Mouse (Mus musculus): Measurements from ENCODE around the gene Alox8. TPM values are rescaled to one million over a fixed set of nuclear protein-coding genes. Genes with fewer than 3 reads are reported as not detected.

The Alox8 gene
- polyA plus RNA-seq, 2 experiments: 0.04 to 0.15 TPM

- no peak overlapping the region for H3K27ac ChIP-seq (replicated peaks; ENCODE audit: low read depth, low read length)
- ATAC-seq (ENCODE audit: low FRiP score, low read depth): no peak
- H3K36me3 ChIP-seq (ENCODE audit: control insufficient read depth, insufficient read depth, low read length): no peaks in the 10 kb centered on the region
- TF ChIP-seq POLR2A (IDR thresholded peaks at IDR 0.05; ENCODE audit: borderline replicate concordance, extremely low read depth, insufficient read depth, insufficient read length): no peak
- H3K9me3 ChIP-seq (ENCODE audit: control insufficient read depth, low read length): no peaks in the 10 kb centered on the region
- H3K9ac ChIP-seq (ENCODE audit: low read depth, low read length, severe bottlenecking): no peak overlapping the region
- H3K4me3 ChIP-seq (replicated peaks; ENCODE audit: low read length): no peak overlapping the region
- H3K27me3 ChIP-seq (ENCODE audit: control insufficient read depth, insufficient read depth, low read length): no peaks in the 10 kb centered on the region
- 86% methylated on average over 5 of the region's 5 CpGs for WGBS
- no peak overlapping the region for H3K4me2 ChIP-seq (replicated peaks; ENCODE audit: low read depth, low read length, severe bottlenecking)
- DNase-seq (ENCODE audit: low spot score): no peak
- no peaks in the 10 kb centered on the region for H3K4me1 ChIP-seq (ENCODE audit: control insufficient read depth, insufficient read depth, low read length)
Observed at GRCm38 (mm10) chr11:69185031-69185430, 12.6 kb downstream of the Alox8 start.

DNA sequence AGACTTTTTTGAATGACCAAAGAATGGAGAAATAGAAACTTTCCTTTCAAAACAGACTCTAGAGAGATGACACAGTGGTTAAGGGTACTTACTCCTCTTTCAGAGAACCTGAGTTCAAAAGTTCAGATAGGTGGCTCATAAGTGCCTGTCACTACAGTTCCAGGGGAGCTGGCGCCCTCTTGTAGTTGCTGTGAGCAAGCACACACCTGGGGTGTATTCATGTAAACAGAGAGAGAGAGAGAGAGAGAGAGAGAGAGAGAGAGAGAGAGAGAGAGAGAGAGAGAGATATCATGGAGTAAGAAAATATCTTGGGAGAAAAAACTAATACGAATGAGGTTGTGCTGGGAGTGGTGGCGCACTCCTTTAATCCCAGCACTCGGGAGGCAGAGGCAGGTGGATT, 17.5 kb downstream of the Alox8 start:
- 82% methylated on average over 4 of the region's 4 CpGs for WGBS
- DNase-seq (ENCODE audit: low spot score) (no peak), ATAC-seq (ENCODE audit: low FRiP score, low read depth) (no peak)
- H3K4me2 ChIP-seq (replicated peaks; ENCODE audit: low read depth, low read length, severe bottlenecking): no peak overlapping the region
- no peak overlapping the region for H3K27ac ChIP-seq (replicated peaks; ENCODE audit: low read depth, low read length)
- no peak overlapping the region for H3K4me3 ChIP-seq (replicated peaks; ENCODE audit: low read length)
- TF ChIP-seq POLR2A (IDR thresholded peaks at IDR 0.05; ENCODE audit: borderline replicate concordance, extremely low read depth, insufficient read depth, insufficient read length): no peak
- no peaks in the 10 kb centered on the region for H3K4me1 ChIP-seq (ENCODE audit: control insufficient read depth, insufficient read depth, low read length)
- H3K9me3 ChIP-seq (ENCODE audit: control insufficient read depth, low read length): no peaks in the 10 kb centered on the region
- H3K9ac ChIP-seq (ENCODE audit: low read depth, low read length, severe bottlenecking): no peak overlapping the region
- no peaks in the 10 kb centered on the region for H3K36me3 ChIP-seq (ENCODE audit: control insufficient read depth, insufficient read depth, low read length)
- no peaks in the 10 kb centered on the region for H3K27me3 ChIP-seq (ENCODE audit: control insufficient read depth, insufficient read depth, low read length)

- no peak overlapping the region for H3K9ac ChIP-seq (ENCODE audit: low read depth, low read length, severe bottlenecking)
- H3K4me2 ChIP-seq (replicated peaks; ENCODE audit: low read depth, low read length, severe bottlenecking): no peak overlapping the region
- H3K27me3 ChIP-seq (ENCODE audit: control insufficient read depth, insufficient read depth, low read length): no peaks in the 10 kb centered on the region
- no peak overlapping the region for H3K27ac ChIP-seq (replicated peaks; ENCODE audit: low read depth, low read length)
- DNase-seq (ENCODE audit: low spot score) (no peak), ATAC-seq (ENCODE audit: low FRiP score, low read depth) (no peak)
- H3K4me3 ChIP-seq (replicated peaks; ENCODE audit: low read length): no peak overlapping the region
- H3K4me1 ChIP-seq (ENCODE audit: control insufficient read depth, insufficient read depth, low read length): no peaks in the 10 kb centered on the region
- no peaks in the 10 kb centered on the region for H3K36me3 ChIP-seq (ENCODE audit: control insufficient read depth, insufficient read depth, low read length)
- WGBS: 66% methylated on average over 3 of the region's 3 CpGs
- H3K9me3 ChIP-seq (ENCODE audit: control insufficient read depth, low read length): no peaks in the 10 kb centered on the region
- no peak for TF ChIP-seq POLR2A (IDR thresholded peaks at IDR 0.05; ENCODE audit: borderline replicate concordance, extremely low read depth, insufficient read depth, insufficient read length)
Observed at GRCm38 (mm10) chr11:69179512-69179911, 18.1 kb downstream of the Alox8 start.

DNA sequence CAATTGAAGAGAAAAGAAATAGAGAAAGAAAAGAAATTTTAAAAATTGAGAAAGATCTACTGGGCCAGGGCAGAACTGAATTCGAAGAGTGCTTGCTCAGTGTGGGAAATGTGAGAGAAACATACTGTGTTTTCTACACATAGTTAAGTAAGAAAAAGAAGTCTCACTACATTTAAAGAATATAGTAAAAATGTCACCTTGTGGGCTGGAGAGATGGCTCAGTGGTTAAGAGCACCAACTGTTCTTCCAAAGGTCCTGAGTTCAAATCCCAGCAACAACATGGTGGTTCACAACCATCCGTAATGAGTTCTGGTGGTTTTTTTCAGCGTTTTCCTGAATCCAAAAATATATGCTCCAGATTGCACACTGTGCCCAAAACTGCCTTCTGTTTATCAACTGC, 19.1 kb downstream of the Alox8 start:
- no peak for DNase-seq (ENCODE audit: low spot score)
- H3K36me3 ChIP-seq (ENCODE audit: control insufficient read depth, insufficient read depth, low read length): no peaks in the 10 kb centered on the region
- H3K9ac ChIP-seq (ENCODE audit: low read depth, low read length, severe bottlenecking): no peak overlapping the region
- no peak overlapping the region for H3K4me2 ChIP-seq (replicated peaks; ENCODE audit: low read depth, low read length, severe bottlenecking)
- H3K4me1 ChIP-seq (ENCODE audit: control insufficient read depth, insufficient read depth, low read length): no peaks in the 10 kb centered on the region
- 77% methylated on average over 3 of the region's 3 CpGs for WGBS
- no peaks in the 10 kb centered on the region for H3K9me3 ChIP-seq (ENCODE audit: control insufficient read depth, low read length)
- no peak overlapping the region for H3K4me3 ChIP-seq (replicated peaks; ENCODE audit: low read length)
- ATAC-seq (ENCODE audit: low FRiP score, low read depth): no peak
- no peaks in the 10 kb centered on the region for H3K27me3 ChIP-seq (ENCODE audit: control insufficient read depth, insufficient read depth, low read length)
- H3K27ac ChIP-seq (replicated peaks; ENCODE audit: low read depth, low read length): no peak overlapping the region
- no peak for TF ChIP-seq POLR2A (IDR thresholded peaks at IDR 0.05; ENCODE audit: borderline replicate concordance, extremely low read depth, insufficient read depth, insufficient read length)

DNA sequence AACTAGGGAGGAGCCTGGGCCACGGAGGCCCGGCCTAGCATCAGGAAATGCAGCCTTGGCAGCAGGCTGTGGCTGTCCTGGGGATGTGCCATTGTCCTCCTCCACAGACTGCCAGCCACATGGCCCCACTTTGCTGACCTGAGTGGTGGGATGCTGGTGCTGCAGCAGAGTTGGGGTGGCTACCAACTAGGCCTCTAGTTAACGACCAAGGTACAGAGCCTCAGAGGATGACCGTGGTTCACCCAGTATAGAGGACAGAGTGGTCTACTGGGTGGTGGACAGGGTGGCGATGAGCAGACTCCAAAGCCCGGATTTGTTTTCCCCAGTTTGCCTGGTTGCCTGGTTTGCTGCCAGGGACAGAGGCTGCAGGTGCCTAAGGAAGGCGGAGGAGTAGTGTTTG, 22.9 kb downstream of the Alox8 start:
- H3K9me3 ChIP-seq (ENCODE audit: control insufficient read depth, low read length): no peaks in the 10 kb centered on the region
- DNase-seq (ENCODE audit: low spot score) (no peak), ATAC-seq (ENCODE audit: low FRiP score, low read depth) (no peak)
- H3K27me3 ChIP-seq (ENCODE audit: control insufficient read depth, insufficient read depth, low read length): no peaks in the 10 kb centered on the region
- no peak overlapping the region for H3K4me3 ChIP-seq (replicated peaks; ENCODE audit: low read length)
- H3K36me3 ChIP-seq (ENCODE audit: control insufficient read depth, insufficient read depth, low read length): no peaks in the 10 kb centered on the region
- H3K9ac ChIP-seq (ENCODE audit: low read depth, low read length, severe bottlenecking): no peak overlapping the region
- no peak for TF ChIP-seq POLR2A (IDR thresholded peaks at IDR 0.05; ENCODE audit: borderline replicate concordance, extremely low read depth, insufficient read depth, insufficient read length)
- H3K27ac ChIP-seq (replicated peaks; ENCODE audit: low read depth, low read length): no peak overlapping the region
- 83% methylated on average over 7 of the region's 7 CpGs for WGBS
- H3K4me2 ChIP-seq (replicated peaks; ENCODE audit: low read depth, low read length, severe bottlenecking): no peak overlapping the region
- no peaks in the 10 kb centered on the region for H3K4me1 ChIP-seq (ENCODE audit: control insufficient read depth, insufficient read depth, low read length)

DNA sequence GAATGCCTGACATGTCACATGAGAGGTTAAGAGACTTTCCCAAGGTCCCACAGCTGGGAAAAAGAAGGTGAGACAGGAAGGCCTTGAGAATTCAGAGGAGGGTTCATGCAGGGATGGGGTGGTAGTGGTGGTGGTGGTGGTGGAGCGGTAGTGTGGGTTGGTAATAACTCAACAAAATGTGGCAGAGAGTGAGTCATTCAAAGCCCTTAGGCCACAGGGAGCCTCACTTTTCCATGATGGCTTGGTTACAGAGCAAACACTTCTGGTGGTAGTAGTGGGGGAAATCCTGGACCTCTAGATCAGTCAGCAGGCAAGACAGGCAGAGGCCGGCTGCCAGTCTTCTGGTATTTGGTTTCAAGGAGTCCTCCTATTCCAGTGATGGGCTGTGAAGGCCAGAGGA, 25.0 kb downstream of the Alox8 start:
- 67% methylated on average over 2 of the region's 2 CpGs for WGBS
- Histone ChIP-seq H3K9ac (ENCODE audit: low read depth, low read length, severe bottlenecking) (no peak overlapping the region), H3K4me2 (replicated peaks; ENCODE audit: low read depth, low read length, severe bottlenecking) (no peak overlapping the region), H3K4me1 (ENCODE audit: control insufficient read depth, insufficient read depth, low read length) (no peaks in the 10 kb centered on the region), H3K4me3 (replicated peaks; ENCODE audit: low read length) (no peak overlapping the region), H3K27me3 (ENCODE audit: control insufficient read depth, insufficient read depth, low read length) (no peaks in the 10 kb centered on the region), H3K9me3 (ENCODE audit: control insufficient read depth, low read length) (no peaks in the 10 kb centered on the region), H3K27ac (replicated peaks; ENCODE audit: low read depth, low read length) (no peak overlapping the region), H3K36me3 (ENCODE audit: control insufficient read depth, insufficient read depth, low read length) (no peaks in the 10 kb centered on the region)
- no peak for ATAC-seq (ENCODE audit: low FRiP score, low read depth)
- no peak for DNase-seq (ENCODE audit: low spot score)
- no peak for TF ChIP-seq POLR2A (IDR thresholded peaks at IDR 0.05; ENCODE audit: borderline replicate concordance, extremely low read depth, insufficient read depth, insufficient read length)
